Mouse (Mus musculus) hindbrain, embryonic 11.5 days (tissue): ENCODE measurements around the gene Opcml. TPM values are rescaled to one million over a fixed set of nuclear protein-coding genes. Genes with fewer than 3 reads are reported as not detected.

Experiments used
- ATAC-seq: fragments of 200-750 bp; cut with Nextera tagmentation; 2 replicates; pipeline ENCODE4 v1.8.0; 2017; ENCODE audit warnings: mild to moderate bottlenecking, moderate TSS enrichment, moderate library complexity; ENCODE audit not compliant: low FRiP score
- DNase-seq: peaks from one replicate; pipeline ENCODE4 v3.0.0-alpha.2; 2015; ENCODE audit warnings: low spot score
- H3K27ac ChIP-seq: fragments of 300-500 bp; sonication (generic); 2 replicates; pipeline ENCODE4 v1.5.1; 2014; ENCODE audit warnings: mild to moderate bottlenecking, low read depth, low read length
- H3K27me3 ChIP-seq: fragments of 300-500 bp; sonication (generic); 2 replicates; pipeline ENCODE4 v1.6.1; 2014; ENCODE audit warnings: mild to moderate bottlenecking, low read length, moderate library complexity, mixed read lengths; ENCODE audit not compliant: control insufficient read depth, insufficient read depth
- H3K36me3 ChIP-seq: fragments of 300-500 bp; sonication (generic); 2 replicates; pipeline ENCODE4 v1.6.1; 2014; ENCODE audit warnings: mild to moderate bottlenecking, low read length, moderate library complexity, mixed read lengths; ENCODE audit not compliant: control insufficient read depth, insufficient read depth
- H3K4me1 ChIP-seq: fragments of 300-500 bp; sonication (generic); replicated peaks from 2 replicates; pipeline ENCODE4 v1.6.1; 2014; ENCODE audit warnings: low read length, mixed read lengths; ENCODE audit not compliant: control insufficient read depth, insufficient read depth
- H3K4me2 ChIP-seq: fragments of 300-500 bp; sonication (generic); replicated peaks from 2 replicates; pipeline ENCODE4 v1.6.1; 2014; ENCODE audit warnings: mild to moderate bottlenecking, low read depth, low read length
- H3K4me3 ChIP-seq: fragments of 300-500 bp; sonication (generic); 2 replicates; pipeline ENCODE4 v1.5.1; 2014; ENCODE audit warnings: low read depth, low read length
- H3K9ac ChIP-seq: fragments of 300-500 bp; sonication (generic); 2 replicates; pipeline ENCODE4 v1.6.1; 2014; ENCODE audit warnings: low read depth, low read length
- H3K9me3 ChIP-seq: fragments of 300-500 bp; sonication (generic); 2 replicates; pipeline ENCODE4 v1.6.1; 2016; ENCODE audit warnings: low read length; ENCODE audit not compliant: control insufficient read depth
- WGBS: fragments of 180-500 bp; shearing (Covaris S2); extraction: QIAGEN DNeasy Blood & Tissue Kit; methylation state at CpG from one replicate; pipeline ENCODE4 v1.1.7; 2014; 5-methylcytosine and 5-hydroxymethylcytosine counted together
- polyA plus RNA-seq: library from polyadenylated mRNA; unstranded; fragments of >200 nt; fragmentation: Nextera tagmentation; extraction: Ambion mirVana; gene quantifications from 2 replicates; pipeline ENCODE4 v1.2.1, GENCODE M21; 2014

Gene Opcml
- polyA plus RNA-seq, 1 experiment from 2014 or later, result 5.7 TPM

GRCm38 (mm10) chr9:28247742-28248503, 457.3 kb downstream of the Opcml start:
- H3K4me1 ChIP-seq, result no peaks in the 10 kb centered on the region
- no peaks in the 10 kb centered on the region for H3K36me3 ChIP-seq
- ATAC-seq (peak; percentile 43; the same call in 1 of the 2 replicates), DNase-seq (peak; percentile 59)
- H3K27me3 ChIP-seq, result no peaks in the 10 kb centered on the region
- H3K27ac ChIP-seq, result no peak overlapping the region
- 65% methylated on average over 7 of the region's 7 CpGs for WGBS
- no peaks in the 10 kb centered on the region for H3K9me3 ChIP-seq
- no peak overlapping the region for H3K4me3 ChIP-seq
- H3K9ac ChIP-seq, result no peak overlapping the region
- no peak overlapping the region for H3K4me2 ChIP-seq

DNA sequence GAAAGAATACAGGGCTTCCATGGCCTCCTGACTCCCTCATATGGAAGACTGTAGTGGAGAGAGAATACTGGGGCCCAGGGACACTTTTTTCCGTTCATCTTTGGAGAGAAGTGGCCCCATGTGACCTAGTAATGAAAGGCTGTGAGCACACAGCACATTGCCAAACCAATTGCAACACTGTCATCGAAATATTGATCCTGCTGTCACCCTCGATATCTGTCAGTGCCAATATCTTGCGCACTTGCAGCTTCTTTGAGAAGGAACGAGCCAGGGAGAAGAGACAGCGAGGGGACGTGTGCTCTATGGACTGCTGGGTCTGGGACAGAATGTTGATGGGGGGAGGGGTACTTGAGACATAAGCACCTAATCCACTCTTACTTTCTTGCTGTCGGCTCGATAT, 460.8 kb downstream of the Opcml start:
- Histone ChIP-seq H3K36me3 (no peaks in the 10 kb centered on the region), H3K4me1 (peaks cover 3% of the 10 kb centered on the region; the same call in 1 of the 2 replicates), H3K4me2 (no peak overlapping the region), H3K9me3 (no peaks in the 10 kb centered on the region), H3K4me3 (no peak overlapping the region), H3K9ac (no peak overlapping the region), H3K27me3 (no peaks in the 10 kb centered on the region), H3K27ac (no peak overlapping the region)
- DNase-seq (no peak), ATAC-seq (no peak)
- 87% methylated on average over 9 of the region's 9 CpGs for WGBS

- 55% methylated on average over 8 of the region's 8 CpGs for WGBS
- Histone ChIP-seq H3K36me3 (no peaks in the 10 kb centered on the region), H3K4me2 (no peak overlapping the region), H3K9ac (no peak overlapping the region), H3K4me1 (peaks cover 3% of the 10 kb centered on the region; the same call in 1 of the 2 replicates), H3K27ac (no peak overlapping the region), H3K27me3 (no peaks in the 10 kb centered on the region), H3K9me3 (no peaks in the 10 kb centered on the region), H3K4me3 (no peak overlapping the region)
- ATAC-seq (peak; percentile 78), DNase-seq (peak; percentile 12)
These were observed 464.7 kb downstream of the Opcml start for GRCm38 (mm10) chr9:28255128-28255904.

DNA sequence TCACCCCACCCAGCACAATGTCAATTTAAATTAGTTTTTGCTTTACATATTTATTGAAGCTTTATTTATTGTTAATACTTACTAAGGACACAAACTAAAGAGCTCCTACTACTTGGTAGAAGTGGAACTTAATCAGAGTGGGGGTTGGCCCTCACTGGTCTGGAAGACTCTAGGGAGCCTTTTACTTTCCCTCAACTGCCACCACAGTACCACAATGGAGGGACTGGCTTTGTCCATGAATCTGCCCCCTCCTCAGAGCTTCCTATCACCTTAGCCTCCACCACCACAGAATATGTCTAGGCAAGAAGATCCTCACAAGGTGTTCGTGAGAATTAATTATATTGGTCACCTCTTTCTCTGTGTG, 465.3 kb downstream of the Opcml start:
- no peak for DNase-seq
- ATAC-seq, result peak; percentile 67
- H3K4me1 ChIP-seq, result peaks cover 3% of the 10 kb centered on the region; the same call in 1 of the 2 replicates
- H3K9me3 ChIP-seq, result no peaks in the 10 kb centered on the region
- no peak overlapping the region for H3K9ac ChIP-seq
- 88% methylated on average over 1 of the region's 1 CpGs for WGBS
- no peak overlapping the region for H3K4me3 ChIP-seq
- H3K27me3 ChIP-seq, result no peaks in the 10 kb centered on the region
- H3K27ac ChIP-seq, result no peak overlapping the region
- no peak overlapping the region for H3K4me2 ChIP-seq
- no peaks in the 10 kb centered on the region for H3K36me3 ChIP-seq

DNA sequence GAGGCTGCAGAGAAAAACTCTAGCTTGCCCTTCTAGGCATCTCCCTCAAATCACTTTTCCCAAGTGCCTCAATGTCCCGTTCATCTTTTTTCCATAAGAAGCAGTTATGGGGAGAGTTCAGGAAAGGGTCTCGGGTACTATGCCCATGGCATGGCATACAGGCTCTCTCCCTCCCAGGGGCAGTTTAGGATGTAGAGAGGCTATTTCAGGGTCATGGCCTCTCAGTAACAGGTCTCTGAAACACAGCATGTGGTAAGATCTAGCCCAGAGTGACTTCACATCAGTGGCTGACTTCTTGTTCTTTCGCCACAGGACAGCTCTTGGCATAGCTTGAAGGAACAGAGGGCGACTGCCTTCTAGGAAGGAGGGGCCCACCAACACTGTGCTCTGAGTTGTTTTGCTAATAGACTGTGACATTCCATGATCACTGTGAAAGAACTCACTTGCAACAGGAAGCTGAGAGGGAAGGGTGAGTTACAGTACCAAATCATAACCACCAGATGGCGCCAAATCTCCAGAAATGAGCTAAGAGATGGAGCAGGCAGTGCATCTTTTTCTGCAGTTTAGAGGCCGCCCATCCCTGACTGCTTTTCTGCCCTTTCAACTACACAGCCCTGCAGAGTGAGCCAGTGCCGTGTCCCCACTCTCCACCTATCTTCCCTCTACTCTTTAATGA, 470.6 kb downstream of the Opcml start:
- no peak overlapping the region for H3K4me2 ChIP-seq
- H3K36me3 ChIP-seq, result no peaks in the 10 kb centered on the region
- peak; percentile 84 for ATAC-seq
- 15% methylated on average over 7 of the region's 7 CpGs for WGBS
- H3K9ac ChIP-seq, result no peak overlapping the region
- no peak overlapping the region for H3K4me3 ChIP-seq
- DNase-seq, result peak; percentile 92
- no peaks in the 10 kb centered on the region for H3K9me3 ChIP-seq
- no peaks in the 10 kb centered on the region for H3K4me1 ChIP-seq
- no peaks in the 10 kb centered on the region for H3K27me3 ChIP-seq
- H3K27ac ChIP-seq, result no peak overlapping the region

DNA sequence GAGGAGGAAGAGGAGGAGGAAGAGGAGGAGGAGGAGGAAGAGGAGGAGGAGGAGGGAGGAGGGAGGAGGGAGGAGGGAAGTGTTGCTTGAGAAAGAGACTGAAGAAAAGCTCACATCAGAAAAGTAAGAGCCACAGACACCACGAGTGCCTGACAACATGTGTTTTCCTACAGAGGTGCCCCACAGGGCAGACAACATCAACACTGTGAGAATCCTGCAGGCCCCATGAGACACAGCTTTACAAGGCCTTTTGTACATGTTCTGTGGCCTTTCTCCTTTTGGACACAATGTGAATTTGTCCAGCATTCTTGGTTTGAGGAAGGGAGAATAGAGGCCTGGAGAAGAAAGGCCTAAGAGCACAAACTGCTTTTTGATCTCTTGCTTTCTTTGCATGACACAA, 471.4 kb downstream of the Opcml start:
- WGBS, result 14% methylated on average over 1 of the region's 1 CpGs
- ATAC-seq (no peak), DNase-seq (peak; percentile 7)
- no peaks in the 10 kb centered on the region for H3K9me3 ChIP-seq
- no peak overlapping the region for H3K27ac ChIP-seq
- no peak overlapping the region for H3K4me2 ChIP-seq
- H3K27me3 ChIP-seq, result no peaks in the 10 kb centered on the region
- H3K4me1 ChIP-seq, result no peaks in the 10 kb centered on the region
- no peaks in the 10 kb centered on the region for H3K36me3 ChIP-seq
- H3K9ac ChIP-seq, result no peak overlapping the region
- no peak overlapping the region for H3K4me3 ChIP-seq

DNA sequence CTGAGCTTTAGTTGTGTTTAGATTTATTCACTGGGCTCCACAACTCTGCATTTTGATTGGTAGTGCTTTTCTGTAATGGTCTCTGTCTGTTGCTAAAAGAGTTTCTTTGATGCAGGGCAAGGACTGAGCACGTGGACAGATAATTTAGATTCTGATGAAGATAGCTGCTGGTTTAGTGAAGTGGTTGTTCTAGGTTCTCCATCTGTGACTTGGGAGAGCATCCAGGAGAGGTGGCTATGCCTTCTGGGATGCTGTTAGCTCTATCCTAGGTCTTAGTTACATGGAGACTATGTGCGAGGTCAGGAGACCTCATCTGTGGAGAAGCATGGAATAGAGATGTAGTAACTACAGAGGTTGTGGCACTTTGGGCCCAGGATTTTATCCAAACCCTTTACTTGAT, 472.3 kb downstream of the Opcml start:
- Histone ChIP-seq H3K27ac (no peak overlapping the region), H3K4me1 (no peaks in the 10 kb centered on the region), H3K4me2 (no peak overlapping the region), H3K4me3 (no peak overlapping the region), H3K9me3 (no peaks in the 10 kb centered on the region), H3K36me3 (no peaks in the 10 kb centered on the region), H3K27me3 (no peaks in the 10 kb centered on the region), H3K9ac (no peak overlapping the region)
- no peak for ATAC-seq
- 75% methylated on average over 2 of the region's 2 CpGs for WGBS
- no peak for DNase-seq

- Histone ChIP-seq H3K9ac (no peak overlapping the region), H3K27me3 (no peaks in the 10 kb centered on the region), H3K9me3 (no peaks in the 10 kb centered on the region), H3K4me1 (no peaks in the 10 kb centered on the region), H3K4me2 (no peak overlapping the region), H3K27ac (no peak overlapping the region), H3K36me3 (no peaks in the 10 kb centered on the region), H3K4me3 (no peak overlapping the region)
- WGBS, result 63% methylated on average over 6 of the region's 6 CpGs
- DNase-seq (no peak), ATAC-seq (no peak)
These were observed 474.2 kb downstream of the Opcml start for GRCm38 (mm10) chr9:28264761-28265160.
